Mouse (Mus musculus): Measurements from ENCODE around the gene Tvp23b. TPM values are rescaled to one million over a fixed set of nuclear protein-coding genes. Genes with fewer than 3 reads are reported as not detected.

Tvp23b gene
- polyA plus RNA-seq, 1 experiment from 2014 or later, result 82.0 TPM

GRCm38 (mm10) chr11:62909720-62910306, 30.6 kb downstream of the Tvp23b start:
- H3K4me1 ChIP-seq (ENCODE audit: control insufficient read depth, insufficient read depth, low read length), result 0 out of 2 replicates have a peak, but pooled peaks cover 6% of the 10 kb centered on the region
- no peaks in the 10 kb centered on the region for H3K9me3 ChIP-seq (ENCODE audit: control insufficient read depth, low read length)
- H3K9ac ChIP-seq (ENCODE audit: low read depth, low read length), result no peak overlapping the region
- H3K4me2 ChIP-seq (ENCODE audit: low read depth, low read length), result no peak overlapping the region
- no peaks in the 10 kb centered on the region for H3K36me3 ChIP-seq (ENCODE audit: control insufficient read depth, insufficient read depth, low read length)
- WGBS, result 75% methylated on average over 3 of the region's 3 CpGs
- no peak for DNase-seq (ENCODE audit: low spot score)
- H3K4me3 ChIP-seq (ENCODE audit: low read depth, low read length), result no peak overlapping the region
- no peak overlapping the region for H3K27ac ChIP-seq (replicated peaks; ENCODE audit: low read depth, low read length)
- ATAC-seq (ENCODE audit: low read depth), result no peak
- H3K27me3 ChIP-seq (replicated peaks; ENCODE audit: control insufficient read depth, insufficient read depth, low read length), result no peaks in the 10 kb centered on the region

GRCm38 (mm10) chr11:62911362-62911761, 32.1 kb downstream of the Tvp23b start:
- no peaks in the 10 kb centered on the region for H3K27me3 ChIP-seq (replicated peaks; ENCODE audit: control insufficient read depth, insufficient read depth, low read length)
- H3K9me3 ChIP-seq (ENCODE audit: control insufficient read depth, low read length), result no peaks in the 10 kb centered on the region
- no peaks in the 10 kb centered on the region for H3K36me3 ChIP-seq (ENCODE audit: control insufficient read depth, insufficient read depth, low read length)
- peak overlapping the region; percentile 11; the same call in 1 of the 2 replicates for H3K4me2 ChIP-seq (ENCODE audit: low read depth, low read length)
- peak overlapping the region; percentile 54; the same call in 1 of the 2 replicates for H3K27ac ChIP-seq (replicated peaks; ENCODE audit: low read depth, low read length)
- H3K4me1 ChIP-seq (ENCODE audit: control insufficient read depth, insufficient read depth, low read length), result 0 out of 2 replicates have a peak, but pooled peaks cover 6% of the 10 kb centered on the region
- WGBS, result 51% methylated on average over 8 of the region's 8 CpGs
- no peak overlapping the region for H3K9ac ChIP-seq (ENCODE audit: low read depth, low read length)
- no peak overlapping the region for H3K4me3 ChIP-seq (ENCODE audit: low read depth, low read length)
- DNase-seq (ENCODE audit: low spot score) (peak; percentile 58), ATAC-seq (ENCODE audit: low read depth) (no peak)

GRCm38 (mm10) chr11:62913141-62913540, 33.9 kb downstream of the Tvp23b start:
- no peaks in the 10 kb centered on the region for H3K36me3 ChIP-seq (ENCODE audit: control insufficient read depth, insufficient read depth, low read length)
- no peak overlapping the region for H3K9ac ChIP-seq (ENCODE audit: low read depth, low read length)
- 88% methylated on average over 2 of the region's 2 CpGs for WGBS
- no peak for DNase-seq (ENCODE audit: low spot score)
- no peak overlapping the region for H3K4me2 ChIP-seq (ENCODE audit: low read depth, low read length)
- no peaks in the 10 kb centered on the region for H3K9me3 ChIP-seq (ENCODE audit: control insufficient read depth, low read length)
- H3K4me1 ChIP-seq (ENCODE audit: control insufficient read depth, insufficient read depth, low read length), result 0 out of 2 replicates have a peak, but pooled peaks cover 6% of the 10 kb centered on the region
- H3K27ac ChIP-seq (replicated peaks; ENCODE audit: low read depth, low read length), result no peak overlapping the region
- no peaks in the 10 kb centered on the region for H3K27me3 ChIP-seq (replicated peaks; ENCODE audit: control insufficient read depth, insufficient read depth, low read length)
- no peak for ATAC-seq (ENCODE audit: low read depth)
- H3K4me3 ChIP-seq (ENCODE audit: low read depth, low read length), result no peak overlapping the region

GRCm38 (mm10) chr11:62914532-62914931, 35.3 kb downstream of the Tvp23b start:
- WGBS, result 62% methylated on average over 6 of the region's 6 CpGs
- ATAC-seq (ENCODE audit: low read depth) (no peak), DNase-seq (ENCODE audit: low spot score) (no peak)

GRCm38 (mm10) chr11:62915486-62915885, 36.2 kb downstream of the Tvp23b start:
- Histone ChIP-seq H3K4me1 (ENCODE audit: control insufficient read depth, insufficient read depth, low read length) (0 out of 2 replicates have a peak, but pooled peaks cover 9% of the 10 kb centered on the region), H3K36me3 (ENCODE audit: control insufficient read depth, insufficient read depth, low read length) (no peaks in the 10 kb centered on the region), H3K4me2 (ENCODE audit: low read depth, low read length) (no peak overlapping the region), H3K27ac (replicated peaks; ENCODE audit: low read depth, low read length) (no peak overlapping the region), H3K9me3 (ENCODE audit: control insufficient read depth, low read length) (peaks cover 9% of the 10 kb centered on the region), H3K27me3 (replicated peaks; ENCODE audit: control insufficient read depth, insufficient read depth, low read length) (no peaks in the 10 kb centered on the region), H3K9ac (ENCODE audit: low read depth, low read length) (no peak overlapping the region), H3K4me3 (ENCODE audit: low read depth, low read length) (no peak overlapping the region)
- 74% methylated on average over 2 of the region's 2 CpGs for WGBS
- no peak for ATAC-seq (ENCODE audit: low read depth)
- no peak for DNase-seq (ENCODE audit: low spot score)

More at GRCm38 (mm10) chr11:62914532-62914931, 35.3 kb downstream of the Tvp23b start:
- no peaks in the 10 kb centered on the region for H3K36me3 ChIP-seq (ENCODE audit: control insufficient read depth, insufficient read depth, low read length)
- H3K9me3 ChIP-seq (ENCODE audit: control insufficient read depth, low read length), result peaks cover 7% of the 10 kb centered on the region
- 0 out of 2 replicates have a peak, but pooled peaks cover 6% of the 10 kb centered on the region for H3K4me1 ChIP-seq (ENCODE audit: control insufficient read depth, insufficient read depth, low read length)
- H3K4me3 ChIP-seq (ENCODE audit: low read depth, low read length), result no peak overlapping the region
- H3K27me3 ChIP-seq (replicated peaks; ENCODE audit: control insufficient read depth, insufficient read depth, low read length), result no peaks in the 10 kb centered on the region
- H3K4me2 ChIP-seq (ENCODE audit: low read depth, low read length), result no peak overlapping the region
- H3K9ac ChIP-seq (ENCODE audit: low read depth, low read length), result no peak overlapping the region
- no peak overlapping the region for H3K27ac ChIP-seq (replicated peaks; ENCODE audit: low read depth, low read length)

- no peaks in the 10 kb centered on the region for H3K36me3 ChIP-seq (ENCODE audit: control insufficient read depth, insufficient read depth, low read length)
- H3K4me3 ChIP-seq (ENCODE audit: low read depth, low read length), result no peak overlapping the region
- no peak overlapping the region for H3K9ac ChIP-seq (ENCODE audit: low read depth, low read length)
- H3K4me1 ChIP-seq (ENCODE audit: control insufficient read depth, insufficient read depth, low read length), result 0 out of 2 replicates have a peak, but pooled peaks cover 5% of the 10 kb centered on the region
- no peak overlapping the region for H3K27ac ChIP-seq (replicated peaks; ENCODE audit: low read depth, low read length)
- H3K4me2 ChIP-seq (ENCODE audit: low read depth, low read length), result no peak overlapping the region
- H3K9me3 ChIP-seq (ENCODE audit: control insufficient read depth, low read length), result peaks cover 9% of the 10 kb centered on the region
- no peak for DNase-seq (ENCODE audit: low spot score)
- WGBS, result 35% methylated on average over 2 of the region's 2 CpGs
- ATAC-seq (ENCODE audit: low read depth), result no peak
- H3K27me3 ChIP-seq (replicated peaks; ENCODE audit: control insufficient read depth, insufficient read depth, low read length), result no peaks in the 10 kb centered on the region
These were observed 37.5 kb downstream of the Tvp23b start for GRCm38 (mm10) chr11:62916765-62917164.

- no peak overlapping the region for H3K4me3 ChIP-seq (ENCODE audit: low read depth, low read length)
- H3K27ac ChIP-seq (replicated peaks; ENCODE audit: low read depth, low read length), result peak overlapping the region; percentile 88
- peak overlapping the region; percentile 48 for H3K4me2 ChIP-seq (ENCODE audit: low read depth, low read length)
- 45% methylated on average over 6 of the region's 6 CpGs for WGBS
- H3K9ac ChIP-seq (ENCODE audit: low read depth, low read length), result no peak overlapping the region
- DNase-seq (ENCODE audit: low spot score) (peak; percentile 84), ATAC-seq (ENCODE audit: low read depth) (peak; percentile 23)
- no peaks in the 10 kb centered on the region for H3K27me3 ChIP-seq (replicated peaks; ENCODE audit: control insufficient read depth, insufficient read depth, low read length)
- peaks cover 9% of the 10 kb centered on the region for H3K9me3 ChIP-seq (ENCODE audit: control insufficient read depth, low read length)
- H3K4me1 ChIP-seq (ENCODE audit: control insufficient read depth, insufficient read depth, low read length), result 0 out of 2 replicates have a peak, but pooled peaks cover 3% of the 10 kb centered on the region
- no peaks in the 10 kb centered on the region for H3K36me3 ChIP-seq (ENCODE audit: control insufficient read depth, insufficient read depth, low read length)
These were observed 40.9 kb downstream of the Tvp23b start for GRCm38 (mm10) chr11:62919946-62920742.

- WGBS, result 9% methylated on average over 6 of the region's 6 CpGs
- 0 out of 2 replicates have a peak, but pooled peaks have one; percentile 1 for ATAC-seq (ENCODE audit: low read depth)
These were observed 41.4 kb downstream of the Tvp23b start for GRCm38 (mm10) chr11:62920743-62921050.

More at GRCm38 (mm10) chr11:62920743-62921050, 41.4 kb downstream of the Tvp23b start:
- no peak overlapping the region for H3K9ac ChIP-seq (ENCODE audit: low read depth, low read length)
- DNase-seq (ENCODE audit: low spot score), result no peak
- peak overlapping the region; percentile 18; the same call in 1 of the 2 replicates for H3K4me3 ChIP-seq (ENCODE audit: low read depth, low read length)
- H3K4me1 ChIP-seq (ENCODE audit: control insufficient read depth, insufficient read depth, low read length), result 0 out of 2 replicates have a peak, but pooled peaks cover 3% of the 10 kb centered on the region
- no peaks in the 10 kb centered on the region for H3K27me3 ChIP-seq (replicated peaks; ENCODE audit: control insufficient read depth, insufficient read depth, low read length)
- peak overlapping the region; percentile 48 for H3K4me2 ChIP-seq (ENCODE audit: low read depth, low read length)
- H3K27ac ChIP-seq (replicated peaks; ENCODE audit: low read depth, low read length), result peak overlapping the region; percentile 88
- H3K9me3 ChIP-seq (ENCODE audit: control insufficient read depth, low read length), result peaks cover 9% of the 10 kb centered on the region
- H3K36me3 ChIP-seq (ENCODE audit: control insufficient read depth, insufficient read depth, low read length), result no peaks in the 10 kb centered on the region
